Mouse (Mus musculus): ENCODE data around the gene Fam20c.
A peak's percentile ranks its signal among the peaks of the same experiment; 100 is the strongest.

Gene Fam20c

DNA sequence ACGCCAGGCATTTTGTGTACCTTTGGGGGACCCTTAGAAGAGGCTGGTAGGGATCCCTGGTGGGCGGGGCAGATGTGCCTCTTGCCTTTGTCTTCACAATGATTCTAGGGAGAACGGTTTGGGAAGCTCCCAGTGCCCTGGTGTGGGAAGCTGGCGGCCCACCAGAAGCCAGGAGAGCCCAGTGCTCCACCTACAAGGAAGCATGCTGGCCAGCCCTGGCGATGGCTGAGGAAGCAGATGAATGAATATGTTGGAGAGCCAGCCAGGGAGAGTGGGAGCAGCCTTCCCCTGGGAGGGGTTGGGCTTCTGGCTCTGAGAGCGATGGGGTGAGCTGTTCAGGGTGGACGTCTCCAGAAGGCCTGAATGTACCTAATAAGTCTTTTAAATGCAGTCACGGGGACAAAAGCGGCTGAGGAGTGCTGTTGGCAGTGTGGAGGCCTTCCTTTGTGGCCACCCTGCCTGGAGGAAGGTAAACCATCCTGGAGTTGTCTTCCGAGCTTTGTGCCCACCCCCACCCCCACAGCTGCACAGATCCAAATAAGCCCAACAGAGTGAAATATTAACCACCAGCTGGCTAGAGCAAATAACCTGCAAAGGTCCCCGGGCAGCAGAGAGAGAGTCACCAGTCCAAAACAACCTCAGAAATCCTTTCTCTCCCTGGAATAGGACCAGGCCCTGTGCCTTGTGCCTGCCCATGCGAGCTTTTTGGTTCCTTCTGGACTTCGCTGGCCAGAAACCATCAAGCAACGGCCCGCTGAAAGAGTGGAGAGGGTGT, 2.2 kb downstream of the Fam20c start:
- no peak for DNase-seq (ENCODE audit: low read depth, low spot score)

GRCm38 (mm10) chr5:138757135-138757534, 2.8 kb downstream of the Fam20c start:
- DNase-seq (ENCODE audit: low read depth, low spot score), result no peak

DNA sequence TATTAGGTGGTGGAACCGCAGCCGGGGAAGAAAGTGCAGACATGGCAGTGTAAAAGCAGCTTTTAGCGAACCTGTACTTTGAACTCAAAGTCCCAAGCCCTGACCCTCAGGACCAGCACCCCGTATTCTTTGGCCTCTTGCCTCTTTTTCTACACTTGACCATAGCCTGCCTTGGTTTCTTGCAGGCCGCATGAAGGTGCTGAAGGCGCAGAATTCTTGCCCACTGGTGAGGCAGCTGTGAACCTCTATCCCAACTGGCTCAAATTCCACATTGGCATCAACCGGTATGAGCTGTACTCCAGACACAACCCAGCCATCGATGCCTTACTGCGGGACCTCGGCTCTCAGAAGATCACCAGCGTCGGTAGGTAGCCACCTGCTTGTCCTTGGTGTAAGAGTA, 3.3 kb downstream of the Fam20c start:
- DNase-seq (ENCODE audit: low read depth, low spot score), result no peak

DNA sequence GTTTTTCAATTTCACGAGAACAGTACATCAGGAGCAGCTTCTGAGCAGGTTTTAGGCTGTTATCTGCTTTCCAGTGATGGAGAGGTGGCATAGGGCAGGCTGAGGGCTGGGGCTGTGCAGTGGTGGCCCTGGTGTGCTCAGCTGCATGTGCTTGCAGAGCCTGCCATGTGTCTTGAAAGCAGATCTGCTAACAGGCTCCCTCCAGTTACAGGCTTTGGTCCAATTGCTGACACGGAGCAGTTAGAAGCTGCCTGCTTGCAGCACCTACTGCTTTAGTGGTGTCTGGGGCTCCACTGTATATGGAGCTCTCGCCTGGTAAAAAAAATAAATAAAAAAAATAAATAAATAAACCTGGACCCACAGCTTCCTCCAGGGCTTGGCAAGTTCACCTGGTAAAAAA, 4.2 kb downstream of the Fam20c start:
- DNase-seq (ENCODE audit: low read depth, low spot score), result no peak

DNA sequence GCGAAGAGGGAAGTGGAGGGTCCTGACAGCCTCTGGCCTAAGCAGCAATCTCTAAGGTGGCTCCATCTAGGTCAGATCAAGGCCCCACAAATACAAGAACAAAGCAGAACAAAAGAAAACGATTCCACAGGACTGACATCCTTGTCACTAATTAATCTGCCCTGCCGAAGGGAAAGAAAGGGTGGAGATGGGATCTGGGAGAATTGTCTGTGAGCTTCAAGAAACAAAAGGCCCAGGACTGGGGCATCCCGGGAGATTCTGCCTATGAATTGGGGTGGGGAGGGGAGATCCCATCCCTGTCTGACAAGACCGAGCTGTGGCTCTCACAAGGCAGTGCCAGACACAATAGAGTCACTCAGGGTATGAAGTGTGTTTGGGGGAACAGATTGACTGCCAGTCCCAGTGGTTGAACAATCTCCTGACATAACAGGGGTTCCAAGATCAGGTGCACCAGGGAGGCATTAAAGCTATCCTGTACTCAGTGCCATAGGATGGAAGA, 7.6 kb downstream of the Fam20c start:
- no peak for DNase-seq (ENCODE audit: low read depth, low spot score)

DNA sequence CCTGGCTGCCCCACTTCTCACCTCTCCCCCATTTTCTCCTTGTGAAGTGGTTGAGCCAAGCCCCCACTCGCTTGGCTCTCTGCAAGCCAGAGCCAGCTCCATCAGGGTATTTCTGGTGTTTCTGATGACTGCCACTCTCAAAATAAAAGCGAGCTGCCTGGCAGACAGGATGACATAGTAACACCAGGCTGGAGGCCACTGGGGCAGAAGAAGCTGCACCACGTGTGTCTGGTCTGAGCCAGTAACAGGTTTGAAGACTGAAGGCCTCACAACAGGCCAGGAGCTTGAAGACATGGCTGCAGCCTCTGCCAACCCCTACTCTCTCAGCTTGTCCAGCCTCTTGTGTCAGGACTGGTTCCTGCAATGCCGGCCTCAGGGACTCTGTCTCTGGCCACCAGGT, 8.0 kb downstream of the Fam20c start:
- no peak for DNase-seq (ENCODE audit: low read depth, low spot score)

DNA sequence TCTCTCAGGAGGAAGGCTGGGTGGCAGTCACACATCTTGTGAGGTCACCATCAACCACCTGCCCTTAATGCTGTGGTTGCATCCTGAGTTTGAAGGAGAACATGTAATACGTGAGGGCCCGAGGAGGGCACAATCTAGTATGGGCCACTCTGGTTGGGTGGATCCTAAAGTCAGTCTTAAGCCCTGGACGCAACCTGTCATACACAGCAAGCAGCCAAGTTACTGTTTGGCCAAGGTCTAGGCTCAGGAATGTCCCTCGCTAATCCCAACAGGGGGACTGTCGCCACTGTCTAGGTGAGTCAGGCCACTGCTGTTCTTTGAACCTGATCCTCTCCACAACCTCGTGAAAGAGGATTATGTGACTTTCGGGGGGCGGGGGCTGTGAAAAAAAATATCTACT, 10.3 kb downstream of the Fam20c start:
- no peak for DNase-seq (ENCODE audit: low read depth, low spot score)

- DNase-seq (ENCODE audit: low read depth, low spot score), result no peak
Measured at GRCm38 (mm10) chr5:138767650-138768049, 13.3 kb downstream of the Fam20c start.

GRCm38 (mm10) chr5:138768704-138769103, 14.4 kb downstream of the Fam20c start:
- DNase-seq (ENCODE audit: low read depth, low spot score), result no peak

GRCm38 (mm10) chr5:138769126-138769525, 14.8 kb downstream of the Fam20c start:
- no peak for DNase-seq (ENCODE audit: low read depth, low spot score)

DNA sequence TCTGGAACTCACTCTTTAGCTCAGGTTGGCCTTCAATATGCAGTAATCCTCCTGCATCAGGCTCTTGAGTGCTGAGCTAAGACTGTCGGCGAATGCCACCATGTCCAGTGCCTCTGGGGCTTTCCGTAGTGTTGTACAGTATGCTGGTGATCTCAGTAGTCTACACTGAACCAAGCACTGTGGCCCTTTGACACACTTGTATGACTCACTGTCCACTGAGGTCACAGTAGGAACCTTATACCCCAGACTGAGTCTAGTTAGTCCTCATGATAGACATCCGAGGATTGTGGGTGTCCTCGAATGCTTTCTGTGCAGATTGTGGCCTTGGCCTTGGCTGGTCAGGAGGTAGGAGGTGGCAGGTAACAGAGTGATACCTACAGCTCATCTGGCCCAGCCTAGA, 20.8 kb downstream of the Fam20c start:
- no peak for DNase-seq (ENCODE audit: low read depth, low spot score)

DNA sequence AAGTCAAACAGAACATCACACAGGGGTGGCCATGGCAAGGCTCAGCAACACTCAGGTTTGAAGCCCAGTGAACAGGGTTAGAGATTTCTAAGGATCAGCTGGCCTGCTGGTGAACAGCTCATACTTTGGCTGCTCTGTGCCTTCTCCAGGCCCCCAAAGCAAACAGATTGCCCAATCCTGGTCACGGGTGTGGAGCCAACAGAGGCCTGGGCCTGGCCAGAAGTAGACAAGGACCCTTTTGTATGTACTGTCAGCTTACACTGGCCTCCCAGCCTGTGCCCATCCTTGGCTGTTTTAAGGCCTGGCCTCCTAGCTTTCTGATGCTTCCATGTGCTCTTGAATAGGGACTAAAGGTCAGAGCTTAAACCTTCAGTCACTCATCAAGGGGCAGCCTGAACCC, 22.0 kb downstream of the Fam20c start:
- no peak for DNase-seq (ENCODE audit: low read depth, low spot score)

GRCm38 (mm10) chr5:138778731-138779463, 24.6 kb downstream of the Fam20c start:
- DNase-seq (ENCODE audit: low read depth, low spot score), result no peak

DNA sequence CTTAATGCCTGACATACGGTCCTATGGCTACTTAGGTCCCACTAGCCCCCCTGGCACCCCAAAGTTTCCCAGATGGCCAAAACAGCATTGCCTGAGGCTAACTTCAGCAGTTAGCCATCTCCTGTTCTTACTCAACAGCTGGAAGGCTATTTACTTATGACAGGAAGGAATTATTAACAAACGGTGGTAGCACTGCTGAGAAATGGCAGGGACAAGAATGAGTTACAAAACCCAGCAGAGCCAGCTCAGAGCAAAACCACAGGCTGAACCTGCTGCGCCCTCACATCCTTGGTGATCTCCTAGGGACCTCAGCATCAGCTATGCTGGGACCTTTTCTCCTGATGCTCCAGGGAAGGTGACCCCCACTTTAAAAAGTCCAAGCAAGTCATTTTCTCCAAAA, 25.3 kb downstream of the Fam20c start:
- DNase-seq (ENCODE audit: low read depth, low spot score), result no peak

GRCm38 (mm10) chr5:138782697-138783096, 28.4 kb downstream of the Fam20c start:
- no peak for DNase-seq (ENCODE audit: low read depth, low spot score)

DNA sequence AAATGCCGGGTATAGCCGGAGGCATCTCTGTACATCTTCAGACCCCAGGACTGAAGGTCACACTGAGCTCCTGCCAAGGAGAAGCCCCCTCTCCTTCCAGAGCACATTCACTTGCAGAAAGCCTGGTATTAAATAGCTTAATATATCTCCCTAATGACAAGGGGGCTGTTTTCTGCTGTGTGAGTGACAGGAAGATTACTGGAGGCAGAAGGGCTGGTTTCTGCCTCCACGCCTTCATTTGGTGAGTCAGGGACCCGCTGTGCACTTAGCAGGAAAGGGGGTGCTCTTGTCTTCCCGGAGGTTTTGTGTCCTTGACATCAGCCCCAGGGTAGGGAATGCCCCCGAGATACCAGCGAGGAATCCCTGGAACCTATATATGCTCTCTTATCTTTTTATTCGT, 28.9 kb downstream of the Fam20c start:
- DNase-seq (ENCODE audit: low read depth, low spot score), result no peak

GRCm38 (mm10) chr5:138785986-138786515, 31.7 kb downstream of the Fam20c start:
- no peak for DNase-seq (ENCODE audit: low read depth, low spot score)

GRCm38 (mm10) chr5:138787648-138788047, 33.3 kb downstream of the Fam20c start:
- no peak for DNase-seq (ENCODE audit: low read depth, low spot score)

DNA sequence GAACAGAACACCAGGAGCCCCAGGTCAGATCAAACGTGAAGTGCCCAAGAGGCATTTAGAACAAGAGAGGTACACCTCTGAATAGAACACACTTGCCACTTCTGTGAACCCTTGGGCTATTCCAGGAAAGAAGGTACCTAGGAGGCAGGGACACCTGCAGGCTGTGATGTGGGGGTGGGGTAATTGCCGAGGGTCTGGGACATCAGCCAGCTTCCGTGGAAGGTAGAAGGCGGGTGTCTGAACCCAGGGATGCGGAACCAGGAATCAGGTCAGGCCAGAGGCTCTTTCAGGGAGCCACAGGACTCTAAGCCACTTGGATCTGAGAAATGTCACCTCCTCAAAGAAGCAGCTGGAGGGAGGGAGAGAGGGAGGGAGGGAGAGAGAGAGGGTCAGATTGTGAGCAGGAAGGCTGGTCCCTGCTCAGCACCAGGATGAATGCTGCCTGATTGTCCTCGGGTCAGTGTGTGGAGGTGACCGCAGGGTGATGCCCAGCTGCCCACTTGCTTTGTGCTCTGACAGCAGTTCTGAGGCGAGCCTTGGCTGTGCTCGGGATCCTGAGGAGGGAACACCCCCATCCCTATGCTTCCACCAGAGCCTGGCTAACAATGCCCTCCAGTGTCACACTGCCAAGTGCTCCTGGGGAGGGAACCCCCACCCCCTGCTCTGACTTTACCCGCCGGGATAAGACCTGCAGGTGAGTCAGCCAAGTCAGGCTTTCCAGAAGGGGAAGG, 34.3 kb downstream of the Fam20c start:
- DNase-seq (ENCODE audit: low read depth, low spot score), result no peak

DNA sequence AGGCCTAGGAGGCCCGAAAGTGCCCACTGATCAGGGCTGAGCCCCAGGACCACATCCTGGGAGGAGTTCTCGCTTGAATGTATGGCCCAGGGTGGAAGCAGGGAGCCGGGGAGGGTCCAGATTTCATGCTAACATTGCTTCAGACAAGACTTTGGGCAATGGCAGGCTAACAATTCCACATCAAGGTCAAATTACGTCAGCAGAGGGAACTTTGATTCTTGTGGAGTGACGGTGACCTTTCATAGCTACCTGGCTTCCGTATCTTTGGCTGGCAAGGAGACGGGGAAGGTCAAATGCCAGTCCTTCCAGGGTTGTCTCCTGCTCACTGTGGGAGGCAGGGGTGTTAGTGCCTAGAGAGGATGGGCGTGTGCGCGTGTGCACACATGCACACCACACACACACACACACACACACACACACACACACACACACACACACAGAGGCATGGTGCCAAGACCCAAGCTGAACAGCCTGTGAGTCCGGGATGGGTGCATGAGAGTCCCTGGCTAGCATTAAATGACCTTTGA, 36.7 kb downstream of the Fam20c start:
- no peak for DNase-seq (ENCODE audit: low read depth, low spot score)

DNA sequence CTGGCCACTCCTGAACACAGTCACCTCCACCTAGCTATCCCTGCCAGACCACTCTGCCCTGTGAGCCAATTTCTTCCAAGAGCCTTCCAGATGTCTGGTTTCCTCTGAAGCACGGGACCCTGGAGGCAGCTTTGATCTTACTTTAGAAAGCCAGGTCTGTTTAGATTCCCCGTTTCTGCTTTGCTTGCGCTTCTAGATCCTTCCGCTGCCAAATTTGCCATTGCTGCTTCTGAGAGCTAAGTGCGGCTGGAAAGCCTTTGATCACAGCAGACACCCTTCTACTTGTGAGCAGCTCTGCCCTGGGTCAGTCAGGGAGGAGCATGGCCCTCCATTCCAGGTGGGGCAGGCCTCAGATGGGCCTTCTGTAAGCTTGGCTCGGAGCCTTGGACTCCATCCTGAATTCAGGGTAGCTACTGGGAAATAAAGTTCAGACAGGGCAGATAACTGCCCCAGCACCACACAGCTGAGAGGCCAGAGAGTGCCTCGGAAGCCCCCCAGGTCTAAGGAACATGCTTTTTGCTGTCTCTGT, 47.3 kb downstream of the Fam20c start:
- DNase-seq (ENCODE audit: low read depth, low spot score), result no peak

DNA sequence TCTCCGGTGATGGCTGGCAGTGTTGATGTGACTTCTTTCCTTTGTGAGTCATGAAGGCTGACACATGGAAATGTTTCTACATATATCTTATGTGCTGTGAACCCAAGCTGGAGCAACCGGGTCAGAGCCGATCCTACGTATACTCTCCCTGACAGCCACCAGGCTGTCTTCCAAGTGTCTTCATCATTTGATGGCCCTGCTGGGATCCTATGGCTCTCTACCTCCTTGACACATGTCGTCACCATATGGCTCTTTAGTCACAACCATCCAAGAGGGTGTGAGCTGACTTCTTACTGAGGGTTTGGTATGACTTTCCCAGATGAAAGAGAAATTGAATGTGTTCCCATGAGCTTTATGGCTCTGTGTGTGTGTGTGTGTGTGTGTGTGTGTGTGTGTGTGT, 50.0 kb downstream of the Fam20c start:
- peak; percentile 12 for DNase-seq (ENCODE audit: low read depth, low spot score)
